Mouse (Mus musculus): Measurements from ENCODE around the gene Slc25a44.

- TF ChIP-seq CTCF (IDR thresholded peaks at IDR 0.05) (0 out of 2 replicates have a peak, but pooled peaks have one; percentile 16), EP300 (IDR thresholded peaks at IDR 0.05) (no peak)
Measured at GRCm38 (mm10) chr3:88442888-88443287, 17.9 kb upstream of the Slc25a44 start.

All from lung, postnatal 0 days (tissue).